Mouse (Mus musculus) heart, adult 18-20 months (tissue): ENCODE data around the gene Tbxa2r. TPM values are rescaled to one million over a fixed set of nuclear protein-coding genes. Genes with fewer than 3 reads are reported as not detected.

Source experiments
- DNase-seq, 2 experiments: peaks; one replicate each; pipeline ENCODE4 v3.0.0; 2021 to 2022; ENCODE audit warnings: mixed read lengths in 1 of 2
- total RNA-seq, 2 experiments: library from RNA; stranded (reverse); gene quantifications; 2 replicates each; pipeline ENCODE4 v1.2.3; 2021

The Tbxa2r gene
- total RNA-seq, 2 experiments from 2014 or later: 2.5 to 2.7 TPM

- DNase-seq: peak in 1 of 2 experiments; percentile 13
Measured at GRCm38 (mm10) chr10:81299585-81300351, 28.8 kb upstream of the Tbxa2r start.

GRCm38 (mm10) chr10:81300352-81300907, 28.1 kb upstream of the Tbxa2r start:
- DNase-seq: peak in 1 of 2 experiments; percentile 8

- no peak for DNase-seq
Measured at GRCm38 (mm10) chr10:81301321-81301720, 27.2 kb upstream of the Tbxa2r start.

GRCm38 (mm10) chr10:81302288-81302687, 26.2 kb upstream of the Tbxa2r start:
- DNase-seq: peak in 1 of 2 experiments; percentile 40

- DNase-seq: peak; percentile 38 to 42
Measured at GRCm38 (mm10) chr10:81302781-81303218, 25.7 kb upstream of the Tbxa2r start.

- DNase-seq: peak in 1 of 2 experiments; percentile 44
Measured at GRCm38 (mm10) chr10:81303258-81303657, 25.3 kb upstream of the Tbxa2r start.

- peak in 1 of 2 experiments; percentile 13 for DNase-seq
Measured at GRCm38 (mm10) chr10:81303761-81304160, 24.8 kb upstream of the Tbxa2r start.

GRCm38 (mm10) chr10:81304597-81305238, 23.8 kb upstream of the Tbxa2r start:
- DNase-seq: peak; percentile 53 to 73

- no peak for DNase-seq
Measured at GRCm38 (mm10) chr10:81305663-81306062, 22.9 kb upstream of the Tbxa2r start.

GRCm38 (mm10) chr10:81306173-81306668, 22.3 kb upstream of the Tbxa2r start:
- DNase-seq: no peak

- DNase-seq: no peak
Measured at GRCm38 (mm10) chr10:81306837-81307682, 21.5 kb upstream of the Tbxa2r start.

GRCm38 (mm10) chr10:81309571-81309970, 19.0 kb upstream of the Tbxa2r start:
- DNase-seq: no peak

- no peak for DNase-seq
Measured at GRCm38 (mm10) chr10:81313581-81313980, 14.9 kb upstream of the Tbxa2r start.

GRCm38 (mm10) chr10:81314201-81314600, 14.3 kb upstream of the Tbxa2r start:
- DNase-seq: no peak

GRCm38 (mm10) chr10:81315587-81315986, 12.9 kb upstream of the Tbxa2r start:
- DNase-seq: no peak

GRCm38 (mm10) chr10:81316338-81317060, 12.0 kb upstream of the Tbxa2r start:
- no peak for DNase-seq

GRCm38 (mm10) chr10:81317273-81317672, 11.3 kb upstream of the Tbxa2r start:
- DNase-seq: no peak

GRCm38 (mm10) chr10:81318589-81319329, 9.8 kb upstream of the Tbxa2r start:
- DNase-seq: peak in 1 of 2 experiments; percentile 48

GRCm38 (mm10) chr10:81319330-81319699, 9.2 kb upstream of the Tbxa2r start:
- peak in 1 of 2 experiments; percentile 42 for DNase-seq

- DNase-seq: no peak
Measured at GRCm38 (mm10) chr10:81319741-81320549, 8.6 kb upstream of the Tbxa2r start.
